Mouse (Mus musculus) liver, embryonic 11.5 days (tissue): Measurements from ENCODE around the gene Lyve1. TPM values are rescaled to one million over a fixed set of nuclear protein-coding genes. Genes with fewer than 3 reads are reported as not detected.
"Not testable (repeated sequence)": the region's sequence is repeated elsewhere in the genome, so short reads cannot be mapped to it uniquely, and the experiment has no call there.

Experiments used
- ATAC-seq: fragments of 200-750 bp; cut with Nextera tagmentation; replicated peaks from 2 replicates; pipeline ENCODE4 v1.8.0; 2017; ENCODE audit warnings: moderate number of reproducible peaks, mild to moderate bottlenecking, moderate TSS enrichment, moderate library complexity; ENCODE audit not compliant: low FRiP score
- DNase-seq: peaks from one replicate; pipeline ENCODE4 v3.0.0-alpha.2; 2017; ENCODE audit warnings: low spot score
- H3K27ac ChIP-seq: fragments of 300-500 bp; sonication (generic); 2 replicates; pipeline ENCODE4 v1.5.1; 2014; ENCODE audit warnings: mild to moderate bottlenecking, low read depth, low read length, control low read depth
- H3K27me3 ChIP-seq: fragments of 300-500 bp; sonication (generic); replicated peaks from 2 replicates; pipeline ENCODE4 v1.6.1; 2014; ENCODE audit warnings: low read length, mixed read lengths; ENCODE audit not compliant: control insufficient read depth, insufficient read depth
- H3K36me3 ChIP-seq: fragments of 300-500 bp; sonication (generic); 2 replicates; pipeline ENCODE4 v1.6.1; 2014; ENCODE audit warnings: mild to moderate bottlenecking, low read length, moderate library complexity, mixed read lengths; ENCODE audit not compliant: control insufficient read depth, insufficient read depth
- H3K4me1 ChIP-seq: fragments of 300-500 bp; sonication (generic); replicated peaks from 2 replicates; pipeline ENCODE4 v1.6.1; 2014; ENCODE audit warnings: low read length, mixed read lengths; ENCODE audit not compliant: control insufficient read depth, insufficient read depth
- H3K4me2 ChIP-seq: fragments of 300-500 bp; sonication (generic); 2 replicates; pipeline ENCODE4 v1.6.1; 2014; ENCODE audit warnings: mild to moderate bottlenecking, control low read depth, moderate library complexity
- H3K4me3 ChIP-seq: fragments of 300-500 bp; sonication (generic); 2 replicates; pipeline ENCODE4 v1.5.1; 2014; ENCODE audit warnings: low read depth, low read length, control low read depth
- H3K9ac ChIP-seq: fragments of 300-500 bp; sonication (generic); 2 replicates; pipeline ENCODE4 v1.6.1; 2014; ENCODE audit warnings: low read depth, low read length, control low read depth
- H3K9me3 ChIP-seq: fragments of 300-500 bp; sonication (generic); 2 replicates; pipeline ENCODE4 v1.6.1; 2016; ENCODE audit warnings: low read length, inconsistent platforms, mixed read lengths; ENCODE audit not compliant: control insufficient read depth
- WGBS: fragments of 180-500 bp; shearing (Covaris S2); extraction: QIAGEN DNeasy Blood & Tissue Kit; methylation state at CpG from one replicate; pipeline ENCODE4 v1.1.7; 2014; 5-methylcytosine and 5-hydroxymethylcytosine counted together
- polyA plus RNA-seq: library from polyadenylated mRNA; unstranded; fragments of >200 nt; fragmentation: Nextera tagmentation; extraction: Ambion mirVana; gene quantifications from 2 replicates; pipeline ENCODE4 v1.2.1, GENCODE M21; 2014

Gene Lyve1
- 25.7 and 26.9 TPM in 2 replicates for polyA plus RNA-seq

DNA sequence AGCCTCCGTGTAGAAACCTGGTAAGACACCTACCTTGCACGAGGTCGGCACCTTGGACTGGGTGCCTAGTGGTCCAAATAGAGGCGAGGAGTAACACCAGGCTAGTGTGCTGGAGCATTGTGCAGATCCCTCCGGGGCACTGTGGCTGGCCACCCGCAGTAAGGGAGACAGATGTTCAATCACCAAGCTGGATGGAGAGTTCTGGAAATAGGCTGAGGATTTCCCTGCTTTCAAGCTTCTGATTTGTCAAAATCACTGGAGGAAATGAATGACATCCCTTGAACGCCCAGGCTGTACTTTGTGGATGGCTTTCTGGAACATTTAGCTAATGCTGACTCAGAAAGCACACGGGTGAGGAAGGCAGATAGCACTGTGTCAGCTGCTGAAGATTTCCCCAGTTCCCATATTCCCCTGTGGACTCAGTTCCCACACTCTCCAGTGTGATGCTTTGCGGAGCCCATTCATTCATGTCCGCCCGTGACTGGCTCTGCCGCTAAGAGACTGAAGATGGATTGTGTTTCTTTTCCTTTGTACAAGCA lies at the start of gene Lyve1:
Gene Lyve1 (minus strand): TSS at position 489 of the 539 bp plus-strand sequence.
- H3K9ac ChIP-seq = no peak within 1 kb of the TSS
- WGBS = 56% methylated on average over 12 of the region's 12 CpGs
- ATAC-seq (no peak; the same call in 1 of the 2 replicates), DNase-seq (no peak)
- no peak within 1 kb of the TSS for H3K4me3 ChIP-seq
- H3K4me1 ChIP-seq = peaks cover 16% of the 10 kb centered on the region; the same call in 1 of the 2 replicates
- no peak within 1 kb of the TSS for H3K27ac ChIP-seq
- H3K36me3 ChIP-seq = no peaks in the 10 kb centered on the region
- H3K9me3 ChIP-seq = no peaks in the 10 kb centered on the region
- H3K4me2 ChIP-seq = no peak within 1 kb of the TSS
- no peaks in the 10 kb centered on the region for H3K27me3 ChIP-seq

GRCm38 (mm10) chr7:110908209-110909144 lies 45.4 kb upstream of the Lyve1 start:
- Histone ChIP-seq H3K4me1 (peaks cover 5% of the 10 kb centered on the region), H3K27me3 (no peaks in the 10 kb centered on the region), H3K4me3 (no peak overlapping the region), H3K4me2 (no peak overlapping the region), H3K9ac (no peak overlapping the region), H3K9me3 (no peaks in the 10 kb centered on the region), H3K36me3 (no peaks in the 10 kb centered on the region), H3K27ac (no peak overlapping the region)
- WGBS = 62% methylated on average over 8 of the region's 8 CpGs
- DNase-seq (no peak), ATAC-seq (no peak)

- 76% methylated on average over 2 of the region's 2 CpGs for WGBS
- Histone ChIP-seq H3K9ac (no peak overlapping the region), H3K4me1 (peaks cover 15% of the 10 kb centered on the region), H3K36me3 (no peaks in the 10 kb centered on the region), H3K9me3 (no peaks in the 10 kb centered on the region), H3K4me3 (no peak overlapping the region), H3K4me2 (no peak overlapping the region), H3K27ac (no peak overlapping the region), H3K27me3 (no peaks in the 10 kb centered on the region)
- no peak for DNase-seq
- ATAC-seq = no peak
Observed at GRCm38 (mm10) chr7:110906566-110906965, 43.5 kb upstream of the Lyve1 start.

- H3K4me3 ChIP-seq = no peak overlapping the region
- no peaks in the 10 kb centered on the region for H3K27me3 ChIP-seq
- DNase-seq (peak; percentile 46), ATAC-seq (peak; percentile 93)
- H3K36me3 ChIP-seq = no peaks in the 10 kb centered on the region
- peak overlapping the region; percentile 30; the same call in 1 of the 2 replicates for H3K9ac ChIP-seq
- peaks cover 18% of the 10 kb centered on the region for H3K4me1 ChIP-seq
- 30% methylated on average over 7 of the region's 7 CpGs for whole genome bisulfite sequencing
- peak overlapping the region; percentile 26; the same call in 1 of the 2 replicates for H3K27ac ChIP-seq
- H3K4me2 ChIP-seq = peak overlapping the region; percentile 38
- H3K9me3 ChIP-seq = no peaks in the 10 kb centered on the region
Observed at GRCm38 (mm10) chr7:110903226-110903625, 40.2 kb upstream of the Lyve1 start.

DNA sequence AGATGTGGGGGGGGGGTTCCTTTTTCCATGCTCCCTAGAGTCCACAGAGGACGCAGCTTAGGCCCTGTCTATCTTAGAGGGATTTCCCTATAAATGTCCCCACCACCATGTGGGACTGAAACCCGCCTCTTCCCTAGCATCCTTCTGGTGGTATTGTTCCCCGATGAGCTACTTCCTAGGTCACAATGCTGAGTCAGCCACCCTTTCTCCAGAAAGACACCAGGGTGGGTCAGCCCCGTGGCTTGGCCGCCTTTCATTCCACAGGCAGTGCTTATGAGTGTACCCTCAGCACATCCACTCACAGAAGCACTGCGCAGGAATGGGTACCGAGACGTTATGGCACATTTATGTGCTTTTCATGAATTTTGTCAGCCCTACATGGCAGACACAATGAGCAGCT lies 34.2 kb upstream of the Lyve1 start:
- WGBS = 84% methylated on average over 8 of the region's 8 CpGs
- H3K27me3 ChIP-seq = no peaks in the 10 kb centered on the region
- DNase-seq (no peak), ATAC-seq (no peak)
- no peak overlapping the region for H3K4me3 ChIP-seq
- H3K4me1 ChIP-seq = peaks cover 17% of the 10 kb centered on the region
- H3K9ac ChIP-seq = no peak overlapping the region
- no peaks in the 10 kb centered on the region for H3K36me3 ChIP-seq
- no peaks in the 10 kb centered on the region for H3K9me3 ChIP-seq
- H3K4me2 ChIP-seq = no peak overlapping the region
- H3K27ac ChIP-seq = no peak overlapping the region

DNA sequence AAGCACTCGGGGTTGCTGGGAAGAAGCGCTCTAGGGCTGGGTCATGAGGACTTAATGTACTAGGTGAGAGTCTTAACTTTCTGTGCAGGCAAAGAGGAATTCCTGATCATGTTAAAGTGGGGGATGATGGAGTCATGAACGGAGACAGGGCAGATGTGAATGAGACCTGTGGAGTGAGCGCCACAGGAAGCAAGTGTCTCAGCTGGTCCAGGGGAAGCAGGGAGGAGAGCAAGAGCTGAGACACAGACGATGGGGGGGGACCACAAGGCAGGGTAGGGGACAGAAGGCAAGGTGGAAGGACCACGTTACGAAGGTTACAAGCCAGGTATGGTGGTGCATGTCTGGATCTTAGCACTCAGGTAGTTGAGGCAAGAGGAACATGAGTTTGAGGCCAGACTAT lies 33.4 kb upstream of the Lyve1 start:
- H3K4me3 ChIP-seq = no peak overlapping the region
- peaks cover 15% of the 10 kb centered on the region for H3K4me1 ChIP-seq
- H3K36me3 ChIP-seq = no peaks in the 10 kb centered on the region
- 87% methylated on average over 7 of the region's 7 CpGs for WGBS
- no peak for ATAC-seq
- no peaks in the 10 kb centered on the region for H3K27me3 ChIP-seq
- H3K9ac ChIP-seq = no peak overlapping the region
- no peak for DNase-seq
- H3K27ac ChIP-seq = no peak overlapping the region
- H3K4me2 ChIP-seq = no peak overlapping the region
- H3K9me3 ChIP-seq = no peaks in the 10 kb centered on the region

GRCm38 (mm10) chr7:110895772-110896171 lies 32.7 kb upstream of the Lyve1 start:
- not testable (repeated sequence) for H3K27me3 ChIP-seq, H3K9ac ChIP-seq, H3K27ac ChIP-seq, H3K4me3 ChIP-seq, H3K36me3 ChIP-seq, H3K4me2 ChIP-seq, DNase-seq, ATAC-seq, H3K9me3 ChIP-seq
- H3K4me1 ChIP-seq = peaks cover 11% of the 10 kb centered on the region
- WGBS = 86% methylated on average over 10 of the region's 10 CpGs

- H3K4me3 ChIP-seq = no peak overlapping the region
- H3K27me3 ChIP-seq = no peaks in the 10 kb centered on the region
- H3K27ac ChIP-seq = 0 out of 2 replicates have a peak overlapping the region, but pooled peaks have one; percentile 19
- H3K4me1 ChIP-seq = peaks cover 11% of the 10 kb centered on the region
- 86% methylated on average over 9 of the region's 9 CpGs for WGBS
- H3K9ac ChIP-seq = no peak overlapping the region
- no peaks in the 10 kb centered on the region for H3K9me3 ChIP-seq
- no peaks in the 10 kb centered on the region for H3K36me3 ChIP-seq
- no peak for ATAC-seq
- no peak for DNase-seq
- no peak overlapping the region for H3K4me2 ChIP-seq
Observed at GRCm38 (mm10) chr7:110894673-110895072, 31.6 kb upstream of the Lyve1 start.
